Mouse (Mus musculus): ENCODE data around the gene P3h1. TPM values are rescaled to one million over a fixed set of nuclear protein-coding genes. Genes with fewer than 3 reads are reported as not detected.

Gene P3h1
- polyA plus RNA-seq, 1 experiment from 2014 or later = 32.7 TPM

GRCm38 (mm10) chr4:119252025-119252808 lies 19.5 kb downstream of the P3h1 start:
- ATAC-seq (ENCODE audit: extremely low read depth, insufficient number of reproducible peaks, low FRiP score, low TSS enrichment) = no peak
- H3K4me3 ChIP-seq = no peak overlapping the region
- H3K4me1 ChIP-seq = peaks cover 26% of the 10 kb centered on the region
- H3K36me3 ChIP-seq = peaks cover 14% of the 10 kb centered on the region
- H3K9ac ChIP-seq = no peak overlapping the region
- H3K27me3 ChIP-seq (replicated peaks) = no peaks in the 10 kb centered on the region
- WGBS = 50% methylated on average over 7 of the region's 7 CpGs
- H3K27ac ChIP-seq (replicated peaks) = no peak overlapping the region
- no peak overlapping the region for H3K4me2 ChIP-seq
- no peaks in the 10 kb centered on the region for H3K9me3 ChIP-seq

GRCm38 (mm10) chr4:119254012-119254618 lies 21.4 kb downstream of the P3h1 start:
- Histone ChIP-seq H3K27ac (replicated peaks) (no peak overlapping the region), H3K4me3 (no peak overlapping the region), H3K27me3 (replicated peaks) (no peaks in the 10 kb centered on the region), H3K4me1 (peaks cover 12% of the 10 kb centered on the region), H3K36me3 (no peaks in the 10 kb centered on the region), H3K9ac (peak overlapping the region; percentile 24; the same call in 1 of the 2 replicates), H3K9me3 (no peaks in the 10 kb centered on the region), H3K4me2 (no peak overlapping the region)
- WGBS = 43% methylated on average over 9 of the region's 9 CpGs
- no peak for ATAC-seq (ENCODE audit: extremely low read depth, insufficient number of reproducible peaks, low FRiP score, low TSS enrichment)

- Histone ChIP-seq H3K4me1 (peaks cover 21% of the 10 kb centered on the region), H3K36me3 (no peaks in the 10 kb centered on the region), H3K9ac (peak within 1 kb of the TSS; percentile 24; the same call in 1 of the 2 replicates), H3K27ac (replicated peaks) (no peak within 1 kb of the TSS), H3K9me3 (no peaks in the 10 kb centered on the region), H3K4me2 (no peak within 1 kb of the TSS), H3K27me3 (replicated peaks) (no peaks in the 10 kb centered on the region), H3K4me3 (no peak within 1 kb of the TSS)
- whole genome bisulfite sequencing = 83% methylated on average over 12 of the region's 12 CpGs
- no peak for ATAC-seq (ENCODE audit: extremely low read depth, insufficient number of reproducible peaks, low FRiP score, low TSS enrichment)
These were observed 22.6 kb downstream of the P3h1 start, which contains the start of gene Cldn19 for GRCm38 (mm10) chr4:119255351-119255750. TSS of gene Cldn19 (plus strand) at chr4:119255414.

GRCm38 (mm10) chr4:119257083-119257482 lies 24.4 kb downstream of the P3h1 start:
- WGBS = 67% methylated on average over 6 of the region's 6 CpGs
- H3K27me3 ChIP-seq (replicated peaks) = no peaks in the 10 kb centered on the region
- no peaks in the 10 kb centered on the region for H3K36me3 ChIP-seq
- no peak overlapping the region for H3K4me3 ChIP-seq
- H3K9ac ChIP-seq = no peak overlapping the region
- no peak overlapping the region for H3K4me2 ChIP-seq
- peaks cover 28% of the 10 kb centered on the region for H3K4me1 ChIP-seq
- no peak overlapping the region for H3K27ac ChIP-seq (replicated peaks)
- ATAC-seq (ENCODE audit: extremely low read depth, insufficient number of reproducible peaks, low FRiP score, low TSS enrichment) = no peak
- no peaks in the 10 kb centered on the region for H3K9me3 ChIP-seq

GRCm38 (mm10) chr4:119259344-119260254 lies 26.9 kb downstream of the P3h1 start:
- H3K27me3 ChIP-seq (replicated peaks) = no peaks in the 10 kb centered on the region
- H3K9ac ChIP-seq = no peak overlapping the region
- 67% methylated on average over 15 of the region's 15 CpGs for WGBS
- H3K4me3 ChIP-seq = no peak overlapping the region
- no peak overlapping the region for H3K4me2 ChIP-seq
- peaks cover 17% of the 10 kb centered on the region for H3K4me1 ChIP-seq
- no peaks in the 10 kb centered on the region for H3K36me3 ChIP-seq
- no peak overlapping the region for H3K27ac ChIP-seq (replicated peaks)
- H3K9me3 ChIP-seq = no peaks in the 10 kb centered on the region
- no peak for ATAC-seq (ENCODE audit: extremely low read depth, insufficient number of reproducible peaks, low FRiP score, low TSS enrichment)

GRCm38 (mm10) chr4:119261087-119261713 lies 28.5 kb downstream of the P3h1 start:
- 38% methylated on average over 7 of the region's 7 CpGs for WGBS
- ATAC-seq (ENCODE audit: extremely low read depth, insufficient number of reproducible peaks, low FRiP score, low TSS enrichment) = no peak

GRCm38 (mm10) chr4:119262483-119262882 lies 29.8 kb downstream of the P3h1 start:
- no peak overlapping the region for H3K27ac ChIP-seq (replicated peaks)

More at GRCm38 (mm10) chr4:119261087-119261713, 28.5 kb downstream of the P3h1 start:
- Histone ChIP-seq H3K9ac (no peak overlapping the region), H3K4me1 (peaks cover 16% of the 10 kb centered on the region), H3K27ac (replicated peaks) (no peak overlapping the region; the same call in 1 of the 2 replicates), H3K36me3 (no peaks in the 10 kb centered on the region), H3K4me2 (no peak overlapping the region), H3K27me3 (replicated peaks) (no peaks in the 10 kb centered on the region), H3K4me3 (no peak overlapping the region), H3K9me3 (no peaks in the 10 kb centered on the region)

GRCm38 (mm10) chr4:119263459-119263858 lies 30.7 kb downstream of the P3h1 start:
- H3K27ac ChIP-seq (replicated peaks) = no peak overlapping the region
- no peak for ATAC-seq (ENCODE audit: extremely low read depth, insufficient number of reproducible peaks, low FRiP score, low TSS enrichment)
- peaks cover 16% of the 10 kb centered on the region for H3K4me1 ChIP-seq
- H3K9ac ChIP-seq = no peak overlapping the region
- H3K4me2 ChIP-seq = no peak overlapping the region
- H3K27me3 ChIP-seq (replicated peaks) = no peaks in the 10 kb centered on the region
- 53% methylated on average over 3 of the region's 3 CpGs for WGBS
- no peak overlapping the region for H3K4me3 ChIP-seq
- no peaks in the 10 kb centered on the region for H3K36me3 ChIP-seq
- H3K9me3 ChIP-seq = no peaks in the 10 kb centered on the region

More at GRCm38 (mm10) chr4:119262483-119262882, 29.8 kb downstream of the P3h1 start:
- Histone ChIP-seq H3K4me3 (no peak overlapping the region), H3K36me3 (no peaks in the 10 kb centered on the region), H3K9ac (no peak overlapping the region), H3K9me3 (no peaks in the 10 kb centered on the region), H3K4me1 (peaks cover 16% of the 10 kb centered on the region), H3K4me2 (no peak overlapping the region), H3K27me3 (replicated peaks) (no peaks in the 10 kb centered on the region)
- ATAC-seq (ENCODE audit: extremely low read depth, insufficient number of reproducible peaks, low FRiP score, low TSS enrichment) = no peak
- 76% methylated on average over 5 of the region's 5 CpGs for WGBS

- Histone ChIP-seq H3K9me3 (no peaks in the 10 kb centered on the region), H3K27me3 (replicated peaks) (no peaks in the 10 kb centered on the region), H3K9ac (no peak overlapping the region), H3K4me1 (no peaks in the 10 kb centered on the region; the same call in 1 of the 2 replicates), H3K4me3 (no peak overlapping the region), H3K27ac (replicated peaks) (no peak overlapping the region), H3K4me2 (no peak overlapping the region), H3K36me3 (peaks cover 24% of the 10 kb centered on the region)
- no peak for ATAC-seq (ENCODE audit: extremely low read depth, insufficient number of reproducible peaks, low FRiP score, low TSS enrichment)
- WGBS = 66% methylated on average over 13 of the region's 13 CpGs
These were observed 33.9 kb downstream of the P3h1 start for GRCm38 (mm10) chr4:119266606-119267005.

- Histone ChIP-seq H3K9me3 (no peaks in the 10 kb centered on the region), H3K4me3 (no peak overlapping the region), H3K9ac (no peak overlapping the region), H3K27ac (replicated peaks) (peak overlapping the region; percentile 79), H3K4me2 (no peak overlapping the region), H3K36me3 (peaks cover 97% of the 10 kb centered on the region), H3K4me1 (peaks cover 6% of the 10 kb centered on the region; the same call in 1 of the 2 replicates), H3K27me3 (replicated peaks) (no peaks in the 10 kb centered on the region)
- 77% methylated on average over 1 of the region's 1 CpGs for WGBS
- no peak for ATAC-seq (ENCODE audit: extremely low read depth, insufficient number of reproducible peaks, low FRiP score, low TSS enrichment)
These were observed 41.9 kb downstream of the P3h1 start for GRCm38 (mm10) chr4:119274627-119275026.

Measured in heart, embryonic 13.5 days (tissue).